Mouse (Mus musculus) brain, adult 10 weeks (tissue): ENCODE measurements around the gene Cnga1. TPM values are rescaled to one million over a fixed set of nuclear protein-coding genes. Genes with fewer than 3 reads are reported as not detected.

Source experiments
- polyA plus RNA-seq: library from polyadenylated mRNA; stranded (reverse); fragments of 350-450 nt; fragmentation: Illumina TruSeq; extraction: RNeasy Lipid Tissue Mini Kit (QIAGEN cat#74804); gene quantifications from one replicate; pipeline ENCODE4 v1.2.3, GENCODE M21; 2015; ENCODE audit warnings: low read depth, low replicate concordance

The Cnga1 gene
- not detected for polyA plus RNA-seq

GRCm38 (mm10) chr5:72644175-72644574, at the start of gene Cnga1:
Gene Cnga1 (minus strand): TSS chr5:72644275.

DNA sequence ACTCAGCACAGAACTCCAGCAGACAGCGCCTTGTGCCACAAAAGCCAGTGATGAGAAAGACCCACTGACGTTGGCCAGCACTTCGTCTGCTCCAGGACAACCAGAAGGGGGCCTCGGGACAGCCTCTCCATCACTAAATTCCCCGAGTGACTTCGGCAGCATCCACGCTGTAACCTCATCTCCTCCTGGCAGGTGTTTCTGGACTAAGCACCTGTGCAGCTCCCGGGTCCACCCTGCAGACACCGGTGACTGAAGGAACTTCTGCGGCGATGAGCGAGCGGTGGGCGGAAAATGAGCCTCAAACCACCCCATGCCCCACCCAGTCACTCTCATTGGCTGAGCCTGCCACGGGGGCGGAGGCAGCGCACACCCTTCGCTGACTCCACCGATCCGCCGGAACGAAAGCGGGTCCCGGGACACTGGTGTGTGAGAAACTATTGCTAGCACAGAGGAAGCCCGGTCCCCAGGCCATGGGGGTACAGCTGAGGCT, 3.4 kb upstream of the Cnga1 start, which contains the start of gene Nipal1:
Nipal1 (plus strand) TSS at position 378 of the 490 bp plus-strand sequence.

GRCm38 (mm10) chr5:72587192-72587681, 56.8 kb downstream of the Cnga1 start, which contains the start of gene Gm5868:
Gene Gm5868 (minus strand): TSS chr5:72587551.

GRCm38 (mm10) chr5:72580970-72581332, 63.1 kb downstream of the Cnga1 start, which contains the start of gene Zar1:
Gene Zar1 (minus strand): TSS chr5:72581254.

GRCm38 (mm10) chr5:72559544-72560049, 84.5 kb downstream of the Cnga1 start, which contains the start of gene Nfxl1:
Gene Nfxl1 (minus strand): TSS chr5:72559684.

Other genes starting within 250 kb of the Cnga1 start
- gene Corin, start 139.8 kb downstream of the Cnga1 start, polyA plus RNA-seq, result 0.27 TPM
- 6.8 TPM for gene Nfxl1, start 84.6 kb downstream of the Cnga1 start, polyA plus RNA-seq
- 0.54 TPM for gene Zar1, start 63.0 kb downstream of the Cnga1 start, polyA plus RNA-seq
- gene Gm5868, start 56.7 kb downstream of the Cnga1 start, polyA plus RNA-seq, result not detected
- not detected for gene Nipal1, start 3.5 kb upstream of the Cnga1 start, polyA plus RNA-seq
- not detected for gene Txk, start 108.5 kb upstream of the Cnga1 start, polyA plus RNA-seq
- gene Tec, start 224.2 kb upstream of the Cnga1 start, polyA plus RNA-seq, result 1.7 TPM